Mouse (Mus musculus): ENCODE results near the gene Coro2a. TPM values are rescaled to one million over a fixed set of nuclear protein-coding genes. Genes with fewer than 3 reads are reported as not detected.

The Coro2a gene
- polyA plus RNA-seq, 1 experiment: 8.1 TPM

DNA sequence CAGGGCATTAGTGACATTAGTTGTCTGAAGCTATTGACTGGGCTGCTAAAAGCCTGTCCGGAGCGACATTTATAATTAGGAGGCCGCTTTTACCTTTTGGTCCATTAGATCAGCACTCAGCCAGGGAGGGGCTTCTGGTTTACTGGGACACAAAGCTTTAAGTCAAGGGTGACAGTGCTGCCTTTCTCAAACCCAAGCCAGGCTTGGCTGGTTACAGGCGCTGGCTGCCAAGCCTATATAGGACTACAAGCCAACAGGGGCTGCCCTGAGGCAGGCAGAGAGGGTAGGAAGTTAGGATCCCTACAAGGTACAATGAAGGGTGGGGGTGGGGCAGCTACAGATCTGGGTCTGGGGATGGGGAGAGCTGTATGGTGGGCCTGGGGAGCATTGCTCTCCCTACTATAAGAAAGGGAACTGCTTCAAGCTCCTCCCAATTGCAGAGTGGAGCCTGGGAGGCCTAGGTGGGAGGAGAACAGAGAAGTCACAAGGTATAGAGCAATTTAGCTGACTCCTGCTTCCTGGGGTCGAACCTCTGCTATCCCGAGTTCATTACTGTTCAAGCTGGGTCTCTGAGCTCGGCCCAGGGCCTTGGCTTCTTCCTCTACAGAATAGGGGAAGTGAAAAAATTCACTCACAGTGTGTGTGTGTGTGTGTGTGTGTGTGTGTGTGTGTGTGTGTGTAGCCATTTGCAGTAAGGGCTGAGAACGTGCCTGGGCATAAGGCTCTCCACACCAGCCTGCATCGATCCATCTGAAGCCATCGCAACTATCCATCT, 47.5 kb downstream of the Coro2a start:
- 41% methylated on average over 10 of the region's 10 CpGs for WGBS
- TF ChIP-seq CTCF (IDR thresholded peaks at IDR 0.05; ENCODE audit: control insufficient read depth, insufficient read depth, low read length) (no peak), POLR2A (IDR thresholded peaks at IDR 0.05; ENCODE audit: borderline replicate concordance, control insufficient read depth, low read depth, low read length) (no peak)
- peaks cover 27% of the 10 kb centered on the region for H3K4me1 ChIP-seq (ENCODE audit: control insufficient read depth, insufficient read depth, low read length)
- H3K27ac ChIP-seq (ENCODE audit: control insufficient read depth, insufficient read depth, low read depth, low read length, poor library complexity): peak overlapping the region; percentile 53
- H3K4me3 ChIP-seq (replicated peaks; ENCODE audit: control insufficient read depth, low read depth, low read length): no peak overlapping the region

DNA sequence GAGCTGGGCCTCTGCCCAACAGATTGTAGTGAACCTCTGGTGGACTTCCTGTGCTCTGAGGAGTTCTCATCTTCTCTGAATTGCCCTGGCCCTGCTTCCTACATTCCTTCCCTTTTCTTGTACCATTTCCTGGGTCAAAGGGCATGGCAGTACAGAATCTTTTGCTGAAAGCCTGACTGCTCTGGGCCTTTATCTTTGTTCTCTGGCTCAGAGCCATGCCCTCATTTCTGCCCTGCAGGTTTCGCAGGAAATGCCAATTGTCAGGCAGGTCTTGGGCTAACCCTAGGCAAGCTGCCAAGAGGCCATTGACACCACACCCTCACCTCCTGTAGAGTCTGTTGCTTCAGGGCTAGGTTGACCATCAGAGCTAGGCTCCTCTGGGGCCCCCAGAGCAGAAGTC, 48.1 kb downstream of the Coro2a start:
- Histone ChIP-seq H3K4me1 (ENCODE audit: control insufficient read depth, insufficient read depth, low read length) (peaks cover 25% of the 10 kb centered on the region), H3K4me3 (replicated peaks; ENCODE audit: control insufficient read depth, low read depth, low read length) (no peak overlapping the region), H3K27ac (ENCODE audit: control insufficient read depth, insufficient read depth, low read depth, low read length, poor library complexity) (peak overlapping the region; percentile 53)
- TF ChIP-seq CTCF (IDR thresholded peaks at IDR 0.05; ENCODE audit: control insufficient read depth, insufficient read depth, low read length) (no peak), POLR2A (IDR thresholded peaks at IDR 0.05; ENCODE audit: borderline replicate concordance, control insufficient read depth, low read depth, low read length) (no peak)
- 10% methylated on average over 1 of the region's 1 CpGs for WGBS

GRCm38 (mm10) chr4:46550406-46550805, 51.6 kb downstream of the Coro2a start:
- TF ChIP-seq CTCF (IDR thresholded peaks at IDR 0.05; ENCODE audit: control insufficient read depth, insufficient read depth, low read length): no peak
- TF ChIP-seq POLR2A (IDR thresholded peaks at IDR 0.05; ENCODE audit: borderline replicate concordance, control insufficient read depth, low read depth, low read length): no peak
- Histone ChIP-seq H3K4me3 (replicated peaks; ENCODE audit: control insufficient read depth, low read depth, low read length) (no peak overlapping the region), H3K27ac (ENCODE audit: control insufficient read depth, insufficient read depth, low read depth, low read length, poor library complexity) (no peak overlapping the region), H3K4me1 (ENCODE audit: control insufficient read depth, insufficient read depth, low read length) (peaks cover 13% of the 10 kb centered on the region)
- 61% methylated on average over 8 of the region's 8 CpGs for WGBS

DNA sequence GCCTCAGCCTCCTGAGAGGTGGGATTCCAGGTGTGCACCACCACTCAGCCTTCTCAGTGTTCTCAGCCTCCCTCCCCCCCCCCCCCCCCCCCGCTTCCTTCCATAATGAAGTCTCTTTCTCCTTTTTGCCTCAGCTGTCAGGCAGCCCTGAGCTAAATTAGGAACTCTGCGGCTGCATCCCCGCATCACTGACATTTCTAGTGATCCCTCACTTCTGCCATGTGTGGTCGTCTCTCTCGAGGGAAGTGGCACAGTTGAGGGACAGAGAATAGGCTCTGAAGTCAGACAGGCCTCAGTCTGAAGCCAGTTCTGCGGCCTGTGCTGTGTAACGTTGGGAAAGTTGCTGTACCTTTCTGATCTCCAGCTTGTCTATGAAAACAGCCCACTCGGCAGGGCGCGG, 52.0 kb downstream of the Coro2a start:
- H3K4me3 ChIP-seq (replicated peaks; ENCODE audit: control insufficient read depth, low read depth, low read length): no peak overlapping the region
- no peak overlapping the region for H3K27ac ChIP-seq (ENCODE audit: control insufficient read depth, insufficient read depth, low read depth, low read length, poor library complexity)
- WGBS: 57% methylated on average over 10 of the region's 10 CpGs
- H3K4me1 ChIP-seq (ENCODE audit: control insufficient read depth, insufficient read depth, low read length): peaks cover 13% of the 10 kb centered on the region
- no peak for TF ChIP-seq CTCF (IDR thresholded peaks at IDR 0.05; ENCODE audit: control insufficient read depth, insufficient read depth, low read length)
- no peak for TF ChIP-seq POLR2A (IDR thresholded peaks at IDR 0.05; ENCODE audit: borderline replicate concordance, control insufficient read depth, low read depth, low read length)

DNA sequence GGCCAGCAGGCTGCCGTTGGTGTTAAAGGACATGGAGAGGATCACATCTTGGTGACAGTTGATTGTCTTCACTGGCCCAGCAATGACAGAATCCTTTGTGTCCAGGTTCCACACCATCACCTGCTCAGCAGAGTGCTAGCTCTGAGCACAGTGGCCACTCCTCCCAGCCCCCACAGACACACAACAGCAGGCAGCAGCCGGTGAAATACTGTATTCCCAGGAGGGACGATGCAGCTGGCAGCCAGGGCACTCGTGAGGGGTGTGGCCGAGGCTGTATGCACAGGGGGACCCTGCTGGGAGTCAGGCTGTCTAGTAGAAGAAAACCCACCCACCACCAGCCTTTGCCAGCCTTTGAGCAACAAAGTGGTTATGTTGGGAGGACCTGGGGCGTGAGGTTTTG, 55.3 kb downstream of the Coro2a start:
- H3K4me1 ChIP-seq (ENCODE audit: control insufficient read depth, insufficient read depth, low read length): peaks cover 3% of the 10 kb centered on the region; the same call in 1 of the 2 replicates
- 71% methylated on average over 6 of the region's 6 CpGs for WGBS
- H3K4me3 ChIP-seq (replicated peaks; ENCODE audit: control insufficient read depth, low read depth, low read length): no peak overlapping the region
- TF ChIP-seq POLR2A (IDR thresholded peaks at IDR 0.05; ENCODE audit: borderline replicate concordance, control insufficient read depth, low read depth, low read length) (no peak), CTCF (IDR thresholded peaks at IDR 0.05; ENCODE audit: control insufficient read depth, insufficient read depth, low read length) (no peak)
- H3K27ac ChIP-seq (ENCODE audit: control insufficient read depth, insufficient read depth, low read depth, low read length, poor library complexity): peak overlapping the region; percentile 53

GRCm38 (mm10) chr4:46545498-46545897, 56.5 kb downstream of the Coro2a start:
- peaks cover 3% of the 10 kb centered on the region; the same call in 1 of the 2 replicates for H3K4me1 ChIP-seq (ENCODE audit: control insufficient read depth, insufficient read depth, low read length)
- WGBS: 78% methylated on average over 9 of the region's 9 CpGs
- no peak overlapping the region for H3K4me3 ChIP-seq (replicated peaks; ENCODE audit: control insufficient read depth, low read depth, low read length)
- no peak overlapping the region for H3K27ac ChIP-seq (ENCODE audit: control insufficient read depth, insufficient read depth, low read depth, low read length, poor library complexity)
- no peak for TF ChIP-seq POLR2A (IDR thresholded peaks at IDR 0.05; ENCODE audit: borderline replicate concordance, control insufficient read depth, low read depth, low read length)
- TF ChIP-seq CTCF (IDR thresholded peaks at IDR 0.05; ENCODE audit: control insufficient read depth, insufficient read depth, low read length): no peak

- WGBS: 11% methylated on average over 1 of the region's 1 CpGs
- TF ChIP-seq POLR2A (IDR thresholded peaks at IDR 0.05; ENCODE audit: borderline replicate concordance, control insufficient read depth, low read depth, low read length): no peak
- peak; percentile 77 for TF ChIP-seq CTCF (IDR thresholded peaks at IDR 0.05; ENCODE audit: control insufficient read depth, insufficient read depth, low read length)
- H3K27ac ChIP-seq (ENCODE audit: control insufficient read depth, insufficient read depth, low read depth, low read length, poor library complexity): no peak overlapping the region
- no peak overlapping the region for H3K4me3 ChIP-seq (replicated peaks; ENCODE audit: control insufficient read depth, low read depth, low read length)
- H3K4me1 ChIP-seq (ENCODE audit: control insufficient read depth, insufficient read depth, low read length): no peaks in the 10 kb centered on the region; the same call in 1 of the 2 replicates
Observed at GRCm38 (mm10) chr4:46544313-46544712, 57.7 kb downstream of the Coro2a start.

DNA sequence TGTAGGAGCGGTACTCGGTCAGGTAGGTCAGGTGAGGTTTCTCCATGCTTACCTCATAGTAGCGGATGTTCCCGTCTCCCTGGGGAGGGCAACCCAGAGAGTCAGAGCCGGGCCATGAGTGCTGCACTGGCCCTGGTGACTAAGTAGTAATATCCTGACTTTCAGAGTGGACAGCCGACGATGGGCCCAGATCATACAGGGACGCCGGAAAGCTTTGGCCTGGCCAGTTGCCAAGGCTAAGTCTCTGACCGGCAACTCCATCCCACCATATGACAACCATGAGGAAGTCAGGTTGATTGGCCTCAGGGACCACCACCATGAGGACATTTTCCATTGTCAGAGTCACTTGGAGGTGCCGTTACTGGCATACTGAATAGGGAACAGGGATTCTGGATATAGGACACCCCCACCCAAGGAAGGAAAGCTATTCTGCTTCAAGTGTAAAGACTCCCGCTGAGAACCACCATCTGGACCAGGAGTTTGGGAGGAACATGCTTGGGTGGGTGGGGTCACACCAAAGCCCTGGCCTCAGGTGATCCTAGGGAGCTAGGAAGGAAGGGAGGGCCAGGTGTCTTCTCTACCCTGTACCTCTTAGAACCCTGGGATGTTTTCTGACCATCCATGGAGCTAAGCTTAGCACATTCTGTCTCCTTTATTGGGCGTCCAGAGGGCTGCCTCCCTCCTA, 58.5 kb downstream of the Coro2a start:
- WGBS: 82% methylated on average over 13 of the region's 13 CpGs
- H3K4me1 ChIP-seq (ENCODE audit: control insufficient read depth, insufficient read depth, low read length): no peaks in the 10 kb centered on the region; the same call in 1 of the 2 replicates
- TF ChIP-seq POLR2A (IDR thresholded peaks at IDR 0.05; ENCODE audit: borderline replicate concordance, control insufficient read depth, low read depth, low read length) (no peak), CTCF (IDR thresholded peaks at IDR 0.05; ENCODE audit: control insufficient read depth, insufficient read depth, low read length) (no peak)

More for the DNA sequence above, 58.5 kb downstream of the Coro2a start:
- Histone ChIP-seq H3K4me3 (replicated peaks; ENCODE audit: control insufficient read depth, low read depth, low read length) (no peak overlapping the region), H3K27ac (ENCODE audit: control insufficient read depth, insufficient read depth, low read depth, low read length, poor library complexity) (no peak overlapping the region)

Data from bone marrow, adult 2 months (tissue).